Mouse (Mus musculus) hematopoietic stem cell, adult 5-6 weeks (primary cell): Measurements from ENCODE around the gene Nipal4. TPM values are rescaled to one million over a fixed set of nuclear protein-coding genes. Genes with fewer than 3 reads are reported as not detected.
"Not testable (repeated sequence)": the region's sequence is repeated elsewhere in the genome, so short reads cannot be mapped to it uniquely, and the experiment has no call there.

ENCODE experiments used
- ATAC-seq, 2 experiments: fragments of 125-278 bp in 1 of 2; replicated peaks in 1 of 2; 2 replicates each; pipeline ENCODE4 v1.8.0; 2016 to 2017; ENCODE audit warnings: inconsistent platforms in 2 of 2, mild to moderate bottlenecking in 2 of 2, moderate number of reproducible peaks in 2 of 2, low read depth in 1 of 2, moderate TSS enrichment in 1 of 2; ENCODE audit not compliant: low FRiP score in 2 of 2, poor library complexity in 2 of 2, severe bottlenecking in 2 of 2, insufficient read depth in 1 of 2, low TSS enrichment in 1 of 2
- total RNA-seq: library from RNA; stranded (forward); fragments of 172-1452, 232-1000 nt; gene quantifications from 2 replicates; pipeline ENCODE4 v1.2.3, GENCODE M21; 2017

The Nipal4 gene
- total RNA-seq: not detected in 2 replicates

GRCm38 (mm10) chr11:46165866-46166585, at the start of gene Nipal4:
TSS of gene Nipal4 (minus strand) at chr11:46166508.
- ATAC-seq: 0 out of 4 replicates have a peak, but pooled peaks have one; percentile 13 to 29

GRCm38 (mm10) chr11:46215354-46215753, 49.0 kb upstream of the Nipal4 start:
- peak; percentile 69 to 83 for ATAC-seq

- no peak for ATAC-seq
These were observed 48.3 kb upstream of the Nipal4 start for GRCm38 (mm10) chr11:46214368-46215230.

DNA sequence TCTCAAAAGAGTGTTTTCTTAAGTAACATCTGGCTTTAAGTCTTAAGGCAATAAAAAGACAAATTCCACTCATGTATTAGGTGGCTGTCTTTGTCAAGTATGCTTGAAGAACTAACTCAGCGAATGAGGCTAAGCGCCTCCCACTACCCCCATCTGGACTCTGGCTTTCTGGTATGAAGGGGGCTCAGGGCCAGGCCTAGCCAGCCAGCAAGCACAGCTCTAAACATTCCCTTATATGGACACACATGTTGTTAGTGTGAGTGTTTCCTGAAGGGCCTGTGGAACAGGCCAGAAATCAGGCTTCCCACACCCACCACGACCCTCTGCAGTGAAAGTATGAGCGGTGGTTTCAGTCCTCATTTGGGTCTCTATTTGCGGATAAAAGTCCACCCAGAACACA, 47.5 kb upstream of the Nipal4 start:
- no peak for ATAC-seq

- ATAC-seq: no peak
These were observed 45.5 kb upstream of the Nipal4 start for GRCm38 (mm10) chr11:46211858-46212257.

DNA sequence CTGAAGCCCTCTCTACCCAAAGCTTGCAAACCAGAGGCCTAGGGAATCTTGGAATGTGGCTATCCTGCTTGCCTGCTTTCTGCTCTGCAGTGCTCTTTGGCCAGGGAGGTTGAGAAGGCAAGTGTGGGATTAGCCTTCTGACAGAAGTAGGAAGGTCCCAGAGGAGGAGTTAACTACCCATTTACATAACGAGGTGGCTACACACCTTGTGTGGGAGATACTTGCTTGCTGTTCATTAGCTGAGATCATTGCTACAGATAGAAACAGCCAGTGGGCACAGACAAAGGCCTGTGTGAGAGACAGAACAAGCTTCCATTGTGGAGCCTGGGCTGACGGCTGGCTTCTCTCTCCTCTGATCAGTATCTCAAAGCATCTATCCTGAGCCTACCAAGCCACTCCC, 43.6 kb upstream of the Nipal4 start:
- ATAC-seq: no peak

DNA sequence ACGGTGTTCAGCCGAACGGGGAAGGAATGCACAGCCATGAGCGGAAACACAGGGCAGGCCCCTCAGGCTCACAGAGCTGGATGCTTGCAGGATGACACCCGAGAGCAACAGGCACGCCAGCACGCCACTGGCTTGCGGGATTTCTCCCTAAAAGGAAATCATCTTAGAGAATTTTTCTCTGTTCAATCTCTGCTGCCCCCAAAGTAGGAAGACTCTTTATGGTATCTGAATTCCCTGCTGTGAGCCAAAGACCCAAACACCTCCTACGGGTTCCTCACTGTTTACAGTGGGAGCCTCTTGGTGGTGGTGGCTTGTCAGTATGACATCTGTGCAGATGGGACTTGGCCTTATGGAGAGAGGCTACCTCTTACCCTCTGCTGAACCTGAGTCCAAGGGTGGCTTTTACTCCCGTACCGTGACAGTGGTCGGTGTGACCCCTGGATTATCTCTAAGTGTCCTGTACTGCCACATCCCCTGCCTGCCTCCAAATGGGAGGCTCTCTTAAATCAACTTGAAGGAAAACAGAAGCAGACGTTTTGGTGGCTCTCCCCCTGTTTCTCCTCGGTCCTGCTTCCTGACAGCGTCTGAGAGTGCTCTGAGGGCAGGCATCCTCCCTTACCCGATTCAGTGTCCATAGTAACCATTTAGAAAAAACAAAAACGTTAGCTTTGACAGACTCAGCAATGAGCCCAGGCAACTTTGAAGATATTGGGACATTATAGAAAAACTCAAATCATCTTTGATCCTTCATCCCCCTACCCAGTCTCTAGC, 39.5 kb upstream of the Nipal4 start:
- no peak for ATAC-seq

DNA sequence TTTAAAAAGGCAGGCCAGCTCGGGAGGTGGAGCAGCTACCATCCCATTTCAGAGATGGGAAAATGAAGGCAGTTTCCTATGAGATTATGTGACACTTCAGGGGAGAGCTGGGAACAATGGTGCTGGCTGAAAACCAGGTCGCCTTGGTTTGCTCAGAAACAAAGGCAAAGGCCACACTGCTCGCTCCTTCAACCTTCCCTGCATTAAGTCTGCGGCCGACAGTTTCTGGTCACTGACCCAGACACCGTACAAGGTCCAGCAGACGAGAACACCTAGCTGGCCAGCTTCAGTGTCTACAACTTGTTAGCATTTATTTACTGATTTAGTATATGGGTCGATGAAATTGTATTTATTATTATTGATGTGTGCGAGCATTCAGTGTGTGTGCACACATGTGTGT, 38.5 kb upstream of the Nipal4 start:
- no peak for ATAC-seq

DNA sequence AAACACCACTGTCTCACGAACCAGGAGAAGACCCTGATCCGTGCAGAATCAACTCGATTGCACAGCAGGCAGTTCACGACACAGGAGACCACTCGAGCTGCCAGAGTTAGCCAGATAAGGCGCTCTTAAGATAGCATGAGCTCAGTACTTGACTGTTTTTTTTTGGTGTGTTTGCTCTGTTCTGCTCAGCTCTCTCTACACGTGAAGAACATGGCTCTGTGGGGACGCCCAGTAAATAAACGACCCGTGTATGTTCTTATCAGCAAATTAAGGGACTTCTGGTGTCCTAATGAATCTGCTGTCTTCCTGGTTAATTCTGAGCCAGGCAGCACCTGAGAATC, 36.2 kb upstream of the Nipal4 start:
- no peak for ATAC-seq

DNA sequence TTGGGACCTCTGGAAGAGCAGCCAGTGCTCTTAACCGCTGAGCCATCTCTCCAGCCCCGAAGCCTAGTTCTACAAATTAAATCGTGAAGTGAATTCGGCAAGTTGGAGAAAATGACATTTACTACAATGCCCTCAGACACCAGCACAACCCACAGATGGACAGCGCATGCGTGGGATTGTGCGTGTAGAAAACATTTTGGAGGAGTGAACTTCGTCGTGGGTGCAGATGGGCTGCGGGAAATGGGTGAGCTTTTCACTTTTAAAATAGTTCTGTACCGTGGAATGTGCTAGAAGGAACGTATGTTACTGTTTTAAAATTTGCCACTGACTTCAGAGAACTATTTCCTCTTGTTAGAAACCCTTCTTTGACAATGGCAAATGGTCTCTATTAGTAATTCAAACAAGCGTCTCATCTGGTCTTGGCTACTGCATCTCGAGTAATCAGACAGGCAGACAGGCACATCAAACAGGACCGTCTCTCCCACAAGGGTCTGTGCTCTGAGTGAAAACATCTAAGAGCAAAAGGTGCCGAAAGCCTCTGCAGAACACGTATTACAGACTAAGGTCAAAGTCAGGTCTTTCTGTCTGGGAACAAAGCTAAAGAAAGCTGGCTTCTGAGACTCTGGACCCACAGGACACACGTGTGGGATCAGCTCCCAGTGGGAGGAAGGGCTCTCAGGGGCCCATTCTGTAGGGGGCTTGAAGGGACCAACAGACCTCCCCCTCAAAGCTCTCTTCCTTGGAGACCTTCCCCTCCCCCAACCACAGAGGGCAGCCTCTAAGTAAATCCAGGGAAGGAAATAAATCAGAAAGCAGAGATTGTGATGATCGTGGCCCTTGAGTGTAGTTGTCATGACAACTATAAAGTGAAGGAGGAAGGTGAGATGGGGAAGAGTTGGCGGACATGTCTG, 35.6 kb upstream of the Nipal4 start:
- no peak for ATAC-seq

GRCm38 (mm10) chr11:46200664-46201063, 34.4 kb upstream of the Nipal4 start:
- ATAC-seq: no peak

DNA sequence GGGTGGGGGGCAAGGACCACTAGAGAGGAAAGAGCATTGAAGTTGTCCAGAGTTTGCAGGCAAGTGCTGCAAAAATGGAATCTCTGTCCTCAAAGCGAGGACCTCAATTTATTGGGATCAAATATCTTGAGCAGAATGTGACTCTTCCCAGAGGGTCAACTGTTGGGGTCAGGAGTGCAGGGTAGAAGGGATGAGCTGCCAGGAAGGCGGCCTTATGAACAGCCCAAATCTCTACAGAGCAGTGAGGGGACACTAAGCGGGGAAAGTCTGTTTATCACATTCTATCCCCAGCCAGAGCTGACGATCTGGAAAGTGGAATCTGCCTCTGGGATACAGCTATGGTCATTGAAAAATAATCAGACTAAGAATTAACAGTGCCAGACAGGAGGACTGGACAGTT, 27.9 kb upstream of the Nipal4 start:
- no peak for ATAC-seq

DNA sequence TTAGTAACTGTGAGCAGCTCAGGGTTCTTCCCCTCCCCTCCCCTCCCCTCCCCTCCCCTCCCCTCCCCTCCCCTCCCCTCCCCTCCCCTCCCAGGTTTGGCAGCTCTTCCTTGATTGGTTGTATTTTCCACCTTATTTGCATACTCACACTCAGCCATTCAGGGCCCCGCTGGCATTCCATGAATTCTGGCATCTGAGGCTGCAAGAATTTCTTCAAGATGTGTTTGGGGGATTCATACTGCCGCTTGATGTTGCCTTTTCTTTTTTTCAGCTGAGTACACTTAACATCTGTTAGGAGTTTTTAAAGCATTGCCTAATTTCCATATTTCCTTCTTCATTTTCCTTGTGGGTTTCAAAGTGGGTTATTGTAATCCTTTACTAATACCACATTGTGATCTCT, 22.0 kb upstream of the Nipal4 start:
- ATAC-seq: no peak

- ATAC-seq: no peak
These were observed 19.2 kb upstream of the Nipal4 start for GRCm38 (mm10) chr11:46185486-46185885.

DNA sequence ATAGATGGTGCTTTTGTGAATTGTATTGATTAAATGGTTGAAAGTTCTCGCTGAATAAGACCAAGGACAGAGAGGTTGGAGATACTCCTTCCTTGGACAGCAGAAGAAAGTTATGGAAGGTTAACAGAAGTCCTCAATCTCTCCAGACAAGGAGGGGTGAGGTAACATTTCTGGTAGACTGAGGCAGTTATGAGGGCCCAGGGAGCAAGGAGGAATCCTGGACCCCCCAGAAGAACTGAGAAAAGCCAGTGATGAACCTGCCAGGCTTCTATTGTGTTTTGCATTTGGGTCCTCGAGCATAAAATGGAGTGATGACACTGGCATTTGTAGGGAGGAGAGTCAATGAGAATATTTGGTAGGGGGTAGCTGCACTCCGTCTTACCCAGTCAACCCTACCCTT, 18.6 kb upstream of the Nipal4 start:
- no peak for ATAC-seq

DNA sequence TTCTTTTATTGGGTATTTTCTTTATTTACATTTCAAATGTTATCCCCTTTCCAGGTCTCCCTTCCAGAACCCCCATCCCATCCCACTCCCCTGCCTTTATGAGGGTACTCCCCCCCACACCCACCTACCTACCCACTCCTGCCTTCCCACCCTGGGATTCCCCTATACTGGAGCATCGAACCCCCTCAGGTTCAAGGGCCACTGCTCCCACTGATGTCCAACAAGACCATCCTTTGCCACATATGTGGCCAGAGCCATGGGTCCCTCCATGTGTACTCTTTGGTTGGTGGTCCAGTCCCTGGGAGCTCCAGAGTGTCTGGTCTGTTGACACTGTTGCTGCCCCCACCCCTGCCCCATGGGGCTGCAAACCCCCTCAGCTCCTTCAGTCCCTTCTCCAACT, 15.7 kb upstream of the Nipal4 start:
- ATAC-seq: not testable (repeated sequence)
